Mouse (Mus musculus): ENCODE data around the gene Dnmt3l.
"Not testable (repeated sequence)": the region's sequence is repeated elsewhere in the genome, so short reads cannot be mapped to it uniquely, and the experiment has no call there.

GRCm38 (mm10) chr10:78019984-78020383 is 21.8 kb upstream of the Dnmt3l start:
- TF ChIP-seq ZNF384 (IDR thresholded peaks at IDR 0.05; ENCODE audit: low read depth, low read length); ZC3H11A (IDR thresholded peaks at IDR 0.05; ENCODE audit: borderline replicate concordance, low read depth, low read length): not testable (repeated sequence)

Data from ES-E14 (cell line).